Mouse (Mus musculus) forebrain, embryonic 13.5 days (tissue): ENCODE measurements around the gene Rsph6a. TPM values are rescaled to one million over a fixed set of nuclear protein-coding genes. Genes with fewer than 3 reads are reported as not detected.

Experiments used
- ATAC-seq: fragments of 200-750 bp; cut with Nextera tagmentation; 2 replicates; pipeline ENCODE4 v1.8.0; 2017
- H3K27ac ChIP-seq: fragments of 300-500 bp; sonication (generic); 2 replicates; pipeline ENCODE4 v1.5.1; 2015; ENCODE audit warnings: inconsistent platforms, mild to moderate bottlenecking, moderate library complexity
- H3K27me3 ChIP-seq: fragments of 300-500 bp; sonication (generic); 2 replicates; pipeline ENCODE4 v1.6.1; 2015; ENCODE audit warnings: mild to moderate bottlenecking, inconsistent platforms
- H3K36me3 ChIP-seq: fragments of 300-500 bp; sonication (generic); 2 replicates; pipeline ENCODE4 v1.6.1; 2015; ENCODE audit warnings: mild to moderate bottlenecking, inconsistent platforms; ENCODE audit not compliant: poor library complexity, severe bottlenecking
- H3K4me1 ChIP-seq: fragments of 300-500 bp; sonication (generic); 2 replicates; pipeline ENCODE4 v1.6.1; 2015; ENCODE audit warnings: inconsistent platforms
- H3K4me2 ChIP-seq: fragments of 300-500 bp; sonication (generic); 2 replicates; pipeline ENCODE4 v1.6.1; 2015; ENCODE audit warnings: inconsistent platforms, mild to moderate bottlenecking, moderate library complexity
- H3K4me3 ChIP-seq: fragments of 300-500 bp; sonication (generic); 2 replicates; pipeline ENCODE4 v1.5.1; 2015; ENCODE audit warnings: mild to moderate bottlenecking, inconsistent platforms
- H3K9ac ChIP-seq: fragments of 300-500 bp; sonication (generic); 2 replicates; pipeline ENCODE4 v1.6.1; 2015; ENCODE audit warnings: mild to moderate bottlenecking, inconsistent platforms
- H3K9me3 ChIP-seq: fragments of 300-500 bp; sonication (generic); replicated peaks from 2 replicates; pipeline ENCODE4 v1.6.1; 2016; ENCODE audit warnings: inconsistent platforms
- WGBS: fragments of 180-500 bp; shearing (Covaris S2); methylation state at CpG from one replicate; pipeline ENCODE4 v1.1.7; 2015; 5-methylcytosine and 5-hydroxymethylcytosine counted together
- polyA plus RNA-seq: library from polyadenylated mRNA; unstranded; fragments of >200 nt; fragmentation: Nextera tagmentation; extraction: Ambion mirVana; gene quantifications from 2 replicates; pipeline ENCODE4 v1.2.1, GENCODE M21; 2015

Rsph6a gene
- polyA plus RNA-seq, 1 experiment from 2014 or later, result not detected

GRCm38 (mm10) chr7:19022189-19022958 lies 32.1 kb upstream of the Rsph6a start:
- 70% methylated on average over 18 of the region's 18 CpGs for WGBS
- Histone ChIP-seq H3K27me3 (peaks cover 43% of the 10 kb centered on the region), H3K4me3 (no peak overlapping the region; the same call in 1 of the 2 replicates), H3K4me2 (no peak overlapping the region), H3K36me3 (no peaks in the 10 kb centered on the region), H3K4me1 (peaks cover 18% of the 10 kb centered on the region), H3K9me3 (no peaks in the 10 kb centered on the region), H3K27ac (no peak overlapping the region), H3K9ac (no peak overlapping the region)
- no peak for ATAC-seq

- Histone ChIP-seq H3K36me3 (peaks cover under 1% of the 10 kb centered on the region; the same call in 1 of the 2 replicates), H3K4me2 (peak within 1 kb of the TSS; percentile 92), H3K9me3 (no peaks in the 10 kb centered on the region), H3K4me3 (peak within 1 kb of the TSS; percentile 95), H3K4me1 (peaks cover 18% of the 10 kb centered on the region), H3K27me3 (peaks cover 43% of the 10 kb centered on the region), H3K9ac (peak within 1 kb of the TSS; percentile 92), H3K27ac (0 out of 2 replicates have a peak within 1 kb of the TSS, but pooled peaks have one; percentile 48)
- peak; percentile 7; the same call in 1 of the 2 replicates for ATAC-seq
- 6% methylated on average over 30 of the region's 30 CpGs for WGBS
Measured at GRCm38 (mm10) chr7:19023357-19023814, 31.1 kb upstream of the Rsph6a start, which contains the start of gene Foxa3. Foxa3 (minus strand) TSS chr7:19023538.

GRCm38 (mm10) chr7:19024096-19024506 lies 30.4 kb upstream of the Rsph6a start, which contains the start of gene Sympk:
Sympk (plus strand) TSS chr7:19024377.
- Histone ChIP-seq H3K36me3 (peaks cover 7% of the 10 kb centered on the region), H3K27me3 (peaks cover 43% of the 10 kb centered on the region), H3K27ac (peak within 1 kb of the TSS; percentile 48; the same call in 1 of the 2 replicates), H3K9me3 (no peaks in the 10 kb centered on the region), H3K4me2 (peak within 1 kb of the TSS; percentile 92), H3K4me1 (peaks cover 18% of the 10 kb centered on the region), H3K4me3 (peak within 1 kb of the TSS; percentile 95), H3K9ac (peak within 1 kb of the TSS; percentile 92)
- peak; percentile 98 for ATAC-seq
- WGBS, result under 1% methylated on average over 50 of the region's 50 CpGs

GRCm38 (mm10) chr7:19024581-19025255 lies 29.8 kb upstream of the Rsph6a start:
- peaks cover 14% of the 10 kb centered on the region for H3K36me3 ChIP-seq
- peaks cover 40% of the 10 kb centered on the region for H3K27me3 ChIP-seq
- peak overlapping the region; percentile 92 for H3K9ac ChIP-seq
- 2% methylated on average over 32 of the region's 36 CpGs for WGBS
- peak overlapping the region; percentile 48; the same call in 1 of the 2 replicates for H3K27ac ChIP-seq
- H3K4me3 ChIP-seq, result peak overlapping the region; percentile 95
- peak overlapping the region; percentile 92 for H3K4me2 ChIP-seq
- peaks cover 18% of the 10 kb centered on the region for H3K4me1 ChIP-seq
- peak; percentile 64 for ATAC-seq
- no peaks in the 10 kb centered on the region for H3K9me3 ChIP-seq

GRCm38 (mm10) chr7:19028067-19028466 lies 26.4 kb upstream of the Rsph6a start:
- peaks cover 18% of the 10 kb centered on the region for H3K4me1 ChIP-seq
- no peak overlapping the region for H3K9ac ChIP-seq
- H3K4me2 ChIP-seq, result no peak overlapping the region
- no peaks in the 10 kb centered on the region for H3K9me3 ChIP-seq
- peaks cover 46% of the 10 kb centered on the region for H3K36me3 ChIP-seq
- H3K27ac ChIP-seq, result no peak overlapping the region
- no peak for ATAC-seq
- H3K4me3 ChIP-seq, result no peak overlapping the region
- H3K27me3 ChIP-seq, result peaks cover 8% of the 10 kb centered on the region

GRCm38 (mm10) chr7:19029084-19029653 lies 25.3 kb upstream of the Rsph6a start:
- ATAC-seq, result no peak
- H3K27ac ChIP-seq, result no peak overlapping the region
- H3K27me3 ChIP-seq, result no peaks in the 10 kb centered on the region
- H3K9me3 ChIP-seq, result no peaks in the 10 kb centered on the region
- H3K36me3 ChIP-seq, result peaks cover 56% of the 10 kb centered on the region
- peaks cover 18% of the 10 kb centered on the region for H3K4me1 ChIP-seq
- H3K4me3 ChIP-seq, result no peak overlapping the region
- no peak overlapping the region for H3K9ac ChIP-seq
- WGBS, result 64% methylated on average over 6 of the region's 6 CpGs
- no peak overlapping the region for H3K4me2 ChIP-seq

GRCm38 (mm10) chr7:19031641-19032040 lies 22.8 kb upstream of the Rsph6a start:
- Histone ChIP-seq H3K4me2 (no peak overlapping the region), H3K9me3 (no peaks in the 10 kb centered on the region), H3K36me3 (peaks cover 80% of the 10 kb centered on the region), H3K4me3 (no peak overlapping the region), H3K4me1 (no peaks in the 10 kb centered on the region), H3K27ac (no peak overlapping the region), H3K27me3 (no peaks in the 10 kb centered on the region), H3K9ac (no peak overlapping the region)
- WGBS, result 67% methylated on average over 4 of the region's 4 CpGs
- ATAC-seq, result no peak

GRCm38 (mm10) chr7:19044616-19045015 lies 9.9 kb upstream of the Rsph6a start:
- no peaks in the 10 kb centered on the region for H3K9me3 ChIP-seq

GRCm38 (mm10) chr7:19046286-19047069 lies 8.0 kb upstream of the Rsph6a start:
- no peak overlapping the region for H3K4me3 ChIP-seq
- H3K27ac ChIP-seq, result no peak overlapping the region
- no peak overlapping the region for H3K9ac ChIP-seq
- H3K4me1 ChIP-seq, result no peaks in the 10 kb centered on the region
- H3K4me2 ChIP-seq, result no peak overlapping the region
- 94% methylated on average over 11 of the region's 11 CpGs for WGBS
- ATAC-seq, result no peak
- H3K36me3 ChIP-seq, result peaks cover 100% of the 10 kb centered on the region
- no peaks in the 10 kb centered on the region for H3K9me3 ChIP-seq
- no peaks in the 10 kb centered on the region for H3K27me3 ChIP-seq

More at GRCm38 (mm10) chr7:19044616-19045015, 9.9 kb upstream of the Rsph6a start:
- no peaks in the 10 kb centered on the region for H3K27me3 ChIP-seq
- H3K9ac ChIP-seq, result no peak overlapping the region
- no peak overlapping the region for H3K4me2 ChIP-seq
- H3K36me3 ChIP-seq, result peaks cover 100% of the 10 kb centered on the region
- no peak for ATAC-seq
- no peak overlapping the region for H3K27ac ChIP-seq
- no peak overlapping the region for H3K4me3 ChIP-seq
- no peaks in the 10 kb centered on the region for H3K4me1 ChIP-seq
- 94% methylated on average over 6 of the region's 6 CpGs for WGBS

- H3K9ac ChIP-seq, result no peak overlapping the region
- H3K4me2 ChIP-seq, result no peak overlapping the region
- H3K27ac ChIP-seq, result no peak overlapping the region
- H3K27me3 ChIP-seq, result no peaks in the 10 kb centered on the region
- no peak overlapping the region for H3K4me3 ChIP-seq
- no peaks in the 10 kb centered on the region for H3K4me1 ChIP-seq
- peaks cover 99% of the 10 kb centered on the region for H3K36me3 ChIP-seq
- ATAC-seq, result no peak
- 93% methylated on average over 14 of the region's 14 CpGs for WGBS
- no peaks in the 10 kb centered on the region for H3K9me3 ChIP-seq
Measured at GRCm38 (mm10) chr7:19048006-19048527, 6.4 kb upstream of the Rsph6a start.

- ATAC-seq, result no peak
- peaks cover 87% of the 10 kb centered on the region for H3K36me3 ChIP-seq
- 96% methylated on average over 5 of the region's 5 CpGs for WGBS
Measured at GRCm38 (mm10) chr7:19049252-19049651, 5.2 kb upstream of the Rsph6a start.

More at GRCm38 (mm10) chr7:19049252-19049651, 5.2 kb upstream of the Rsph6a start:
- Histone ChIP-seq H3K27me3 (no peaks in the 10 kb centered on the region), H3K9me3 (no peaks in the 10 kb centered on the region), H3K9ac (no peak overlapping the region), H3K4me1 (peaks cover 5% of the 10 kb centered on the region; the same call in 1 of the 2 replicates), H3K4me3 (no peak overlapping the region), H3K27ac (no peak overlapping the region), H3K4me2 (no peak overlapping the region)
